Mouse (Mus musculus): ENCODE measurements around the gene Phtf2.
"Not testable (repeated sequence)": the region's sequence is repeated elsewhere in the genome, so short reads cannot be mapped to it uniquely, and the experiment has no call there.

Gene Phtf2

GRCm38 (mm10) chr5:20864216-20864969, 17.5 kb downstream of the Phtf2 start:
- no peak for DNase-seq

- DNase-seq = no peak
Observed at GRCm38 (mm10) chr5:20861901-20862300, 20.0 kb downstream of the Phtf2 start.

DNA sequence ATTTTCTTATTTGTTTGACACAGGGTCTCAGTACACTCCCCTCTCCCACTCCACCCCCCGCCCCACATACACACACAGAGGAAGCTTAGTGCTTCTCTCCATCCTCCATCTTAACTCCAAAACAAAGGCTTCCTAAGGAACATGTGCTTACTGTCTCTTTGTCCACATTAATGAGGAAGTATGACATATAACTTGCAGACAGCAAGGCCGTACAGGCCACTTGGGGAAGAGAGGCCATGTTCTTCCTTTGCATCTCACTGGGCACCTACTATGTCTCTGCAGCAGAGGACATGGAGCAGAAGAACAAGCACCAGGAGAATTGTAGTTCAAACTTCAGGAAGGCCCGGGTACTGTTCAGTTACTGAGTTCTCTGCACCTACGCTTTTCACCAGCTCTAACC, 21.4 kb downstream of the Phtf2 start:
- DNase-seq = no peak

GRCm38 (mm10) chr5:20858404-20858803, 23.5 kb downstream of the Phtf2 start:
- no peak for DNase-seq

DNA sequence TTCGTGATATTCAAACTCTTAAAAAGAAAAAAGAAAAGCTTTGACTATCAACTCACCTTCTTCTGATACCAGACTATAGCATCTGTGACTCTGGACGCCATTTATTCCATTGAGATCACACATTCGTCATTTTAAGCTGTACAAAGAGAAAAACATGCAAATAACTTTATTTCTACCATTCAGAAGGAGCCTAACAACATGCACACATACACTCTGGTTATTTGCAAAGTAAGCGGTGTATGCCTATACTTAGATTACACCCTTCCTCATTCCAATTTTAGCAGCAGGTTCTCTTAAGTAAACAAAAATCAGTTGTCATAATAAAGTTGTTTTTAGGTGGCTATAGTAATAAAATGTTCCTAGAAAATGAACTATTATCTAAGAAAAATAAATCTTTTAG, 26.9 kb downstream of the Phtf2 start:
- DNase-seq = no peak

- DNase-seq = no peak
Observed at GRCm38 (mm10) chr5:20847010-20847409, 34.9 kb downstream of the Phtf2 start.

DNA sequence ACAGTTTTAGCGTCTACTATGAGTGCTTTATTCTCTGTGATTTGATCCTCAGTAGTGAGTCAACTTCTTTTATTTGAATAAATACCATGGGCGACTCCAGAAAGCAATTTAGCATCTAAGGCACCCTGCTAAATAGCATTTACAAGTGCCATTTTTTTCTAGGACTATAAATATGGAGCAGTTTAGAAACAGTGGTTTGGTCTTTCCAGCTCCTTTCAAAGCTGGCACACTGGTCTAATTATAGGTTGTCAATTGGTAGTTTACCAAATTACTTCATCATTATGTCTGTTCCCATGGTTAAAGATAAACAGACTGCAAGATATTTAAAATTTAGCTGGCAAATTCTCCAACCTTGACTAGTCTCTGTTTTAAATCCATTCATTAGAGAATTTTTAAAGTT, 38.1 kb downstream of the Phtf2 start:
- DNase-seq = no peak

DNA sequence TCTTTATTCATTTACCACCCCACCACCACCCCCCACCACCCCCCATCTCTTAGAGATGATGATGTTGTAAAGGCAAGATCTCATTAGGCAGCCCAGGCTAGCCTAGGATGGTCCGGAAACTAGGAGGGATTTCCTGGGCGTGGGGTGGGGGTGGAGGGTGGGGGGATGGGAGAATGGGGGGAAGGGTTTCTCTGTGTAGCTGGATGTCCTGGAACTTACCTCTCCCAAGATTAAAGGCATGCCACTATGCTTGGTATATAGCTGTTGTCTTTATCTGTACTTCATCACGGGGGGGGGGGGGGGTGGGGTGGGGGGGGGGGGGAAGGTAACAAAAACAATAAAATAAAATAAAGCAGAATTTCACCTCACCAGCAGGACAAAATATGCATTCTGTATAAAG, 38.5 kb downstream of the Phtf2 start:
- DNase-seq = no peak

GRCm38 (mm10) chr5:20837082-20837481, 44.8 kb downstream of the Phtf2 start:
- no peak for DNase-seq

- no peak for DNase-seq
Observed at GRCm38 (mm10) chr5:20834399-20834798, 47.5 kb downstream of the Phtf2 start.

- no peak for DNase-seq
Observed at GRCm38 (mm10) chr5:20831433-20831832, 50.5 kb downstream of the Phtf2 start.

DNA sequence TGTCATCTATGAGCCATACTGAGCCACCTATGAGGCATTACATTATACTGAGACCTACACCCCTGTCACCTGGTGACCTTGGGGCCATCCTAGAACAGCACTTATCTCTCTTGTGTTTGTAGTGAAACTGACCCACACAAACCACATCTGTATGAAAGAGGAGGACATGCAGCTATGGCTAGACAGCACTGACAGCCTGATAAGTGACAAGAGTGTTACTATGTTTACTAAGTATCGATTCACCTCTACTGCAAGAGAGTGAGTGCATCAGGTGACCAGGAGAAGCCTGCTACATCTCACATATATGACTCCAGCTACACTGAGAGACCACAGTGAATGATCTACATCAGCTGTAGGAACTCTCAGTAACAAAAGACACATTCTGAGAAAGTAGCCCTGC, 51.2 kb downstream of the Phtf2 start:
- DNase-seq = no peak

GRCm38 (mm10) chr5:20821647-20822046, 60.3 kb downstream of the Phtf2 start:
- no peak for DNase-seq

DNA sequence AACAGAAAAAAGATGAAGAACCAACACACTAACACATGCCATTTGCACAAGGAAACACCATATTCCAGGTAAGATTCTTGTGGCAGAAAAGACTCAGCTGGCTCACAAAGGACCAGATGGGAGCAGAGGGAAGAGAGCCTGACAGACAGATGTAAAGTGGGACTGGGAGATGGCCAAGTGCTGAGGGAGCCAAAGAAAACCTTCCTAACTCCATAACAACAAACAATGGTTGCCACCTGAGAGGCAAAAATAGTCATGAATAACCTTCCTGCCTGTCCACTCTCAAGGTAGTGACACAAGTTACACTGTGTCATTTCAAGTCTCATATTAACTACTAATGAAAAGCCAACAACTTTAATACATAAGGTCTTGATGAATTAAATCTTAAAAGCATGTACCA, 60.8 kb downstream of the Phtf2 start:
- no peak for DNase-seq

- DNase-seq = no peak
Observed at GRCm38 (mm10) chr5:20815094-20815493, 66.8 kb downstream of the Phtf2 start.

DNA sequence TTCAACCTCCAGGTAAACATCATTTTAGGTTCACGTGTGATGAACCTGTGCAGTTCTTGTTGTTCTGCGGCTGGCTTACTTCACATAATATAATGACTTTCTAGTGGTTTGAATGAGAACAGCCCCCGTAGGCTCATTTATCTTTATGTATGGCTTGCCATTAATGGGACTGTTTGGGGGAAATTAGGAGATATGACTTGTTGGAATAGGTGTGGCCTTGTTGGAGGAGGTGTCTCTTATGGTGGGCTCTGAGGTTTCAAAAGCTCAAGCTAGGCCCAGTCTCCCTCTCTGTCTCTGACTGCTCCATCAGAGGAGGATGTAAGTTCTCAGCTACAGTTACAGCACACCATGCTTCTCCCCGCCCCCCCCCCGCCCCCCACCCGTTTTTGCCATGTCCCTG, 71.5 kb downstream of the Phtf2 start:
- no peak for DNase-seq

- no peak for DNase-seq
Observed at GRCm38 (mm10) chr5:20795932-20796331, 86.0 kb downstream of the Phtf2 start.

DNA sequence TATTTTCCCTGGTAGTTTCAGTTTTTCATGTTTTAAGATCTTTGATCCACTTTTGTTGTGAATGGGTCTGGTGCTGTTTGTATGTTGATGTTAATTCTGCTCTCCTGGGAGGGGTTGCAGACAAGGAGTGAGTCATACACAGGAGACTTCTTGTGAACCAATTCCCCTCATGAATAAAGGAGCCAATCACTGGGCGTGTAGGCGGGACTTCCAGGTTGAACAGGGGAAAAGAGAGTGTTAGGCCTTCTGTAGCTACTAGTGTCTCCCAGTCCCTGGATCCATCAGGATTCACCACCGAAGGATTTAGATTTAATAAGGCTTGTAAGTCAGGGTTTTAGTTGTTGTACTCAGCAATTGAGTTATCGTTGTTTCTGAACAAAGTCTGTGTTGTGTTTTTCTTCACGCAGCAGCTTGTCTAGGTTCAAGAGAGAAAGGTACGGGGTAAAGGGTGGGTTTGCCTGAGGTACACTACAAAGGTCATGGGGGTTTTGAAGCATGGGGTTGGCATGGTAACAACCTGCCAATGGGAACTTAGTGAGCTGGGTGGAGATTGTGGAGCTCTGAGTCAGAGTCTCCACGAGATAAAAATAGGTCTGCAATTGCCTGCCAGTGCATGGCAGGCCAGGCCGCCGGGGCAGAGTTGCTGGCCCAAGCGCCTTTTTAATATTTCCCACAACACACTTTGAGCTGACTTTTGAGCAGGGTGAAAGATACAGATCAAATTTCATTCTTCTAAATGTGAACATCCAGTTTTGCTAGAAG, 90.0 kb downstream of the Phtf2 start:
- DNase-seq = peak in 1 of 2 experiments; percentile 2

DNA sequence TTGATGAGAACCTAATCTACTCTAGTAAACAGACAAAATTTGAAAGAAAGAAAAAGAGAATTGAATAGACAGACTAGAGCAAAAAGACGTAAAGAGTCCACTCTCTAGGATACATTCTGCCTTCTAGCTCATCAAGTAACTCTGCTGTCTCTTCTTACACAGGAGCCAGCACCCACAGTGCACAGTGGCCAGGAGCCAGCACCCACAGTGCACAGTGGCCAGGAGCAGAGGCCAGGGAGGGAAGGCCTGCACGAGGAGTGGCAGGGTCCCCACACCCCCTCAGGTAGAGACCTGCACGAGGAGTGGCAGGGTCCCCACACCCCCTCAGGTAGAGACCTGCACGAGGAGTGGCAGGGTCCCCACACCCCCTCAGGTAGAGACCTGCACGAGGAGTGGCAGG, 95.5 kb downstream of the Phtf2 start:
- not testable (repeated sequence) for DNase-seq

- DNase-seq = no peak
Observed at GRCm38 (mm10) chr5:20781116-20781515, 100.8 kb downstream of the Phtf2 start.

DNA sequence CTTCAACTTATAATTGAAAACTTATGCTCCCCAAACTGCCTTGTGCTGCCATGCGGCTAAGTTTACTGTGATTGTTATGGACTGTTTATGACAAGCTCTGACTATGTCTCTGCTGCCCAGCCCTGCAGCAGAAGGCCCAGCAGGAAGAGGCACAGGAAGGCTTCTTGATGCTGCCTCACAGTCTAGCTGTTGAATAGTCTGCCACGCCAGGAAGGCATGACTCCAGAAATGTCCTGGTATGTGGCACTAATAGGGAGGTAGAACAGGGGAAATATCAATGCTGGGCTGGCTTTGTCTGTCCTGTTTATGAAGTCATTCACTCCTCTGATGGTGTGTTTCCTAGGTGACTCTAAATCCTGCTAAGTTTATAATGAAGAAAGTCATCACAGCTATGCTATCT, 102.7 kb downstream of the Phtf2 start:
- no peak for DNase-seq

DNA sequence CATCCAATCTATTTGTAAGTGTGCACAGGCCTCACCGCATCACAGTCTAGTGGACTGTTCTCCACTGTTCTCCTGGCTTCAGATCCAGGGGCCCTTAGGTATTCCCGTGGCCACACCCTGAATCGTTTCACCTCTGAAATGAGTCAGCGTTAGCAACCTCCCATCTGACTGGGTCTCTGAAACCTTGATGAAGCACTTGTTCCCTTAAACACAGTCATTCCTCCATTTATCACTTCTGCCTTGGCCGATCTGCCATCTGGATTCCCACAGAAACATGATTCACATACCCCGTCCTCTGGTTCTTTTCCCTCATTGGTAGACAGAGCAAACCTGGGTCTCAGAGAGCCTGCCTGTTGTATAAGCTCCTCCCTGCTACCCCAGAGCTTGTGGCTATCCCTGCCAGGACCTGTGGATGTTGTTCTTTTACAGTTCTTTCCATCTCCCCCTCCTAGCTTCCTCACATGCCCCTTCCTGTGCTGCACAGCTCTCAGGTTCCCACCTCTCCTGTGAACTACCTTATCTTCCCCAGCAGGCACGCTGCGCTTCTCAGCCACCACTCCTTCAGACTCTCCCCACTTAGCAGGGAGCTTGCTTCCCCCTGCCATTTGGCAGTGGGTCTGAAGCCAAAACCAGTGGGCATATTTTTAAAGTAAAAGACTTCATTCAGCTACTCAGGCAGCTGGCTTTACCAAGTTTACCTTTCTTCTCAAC, 103.5 kb downstream of the Phtf2 start:
- DNase-seq = no peak

DNA sequence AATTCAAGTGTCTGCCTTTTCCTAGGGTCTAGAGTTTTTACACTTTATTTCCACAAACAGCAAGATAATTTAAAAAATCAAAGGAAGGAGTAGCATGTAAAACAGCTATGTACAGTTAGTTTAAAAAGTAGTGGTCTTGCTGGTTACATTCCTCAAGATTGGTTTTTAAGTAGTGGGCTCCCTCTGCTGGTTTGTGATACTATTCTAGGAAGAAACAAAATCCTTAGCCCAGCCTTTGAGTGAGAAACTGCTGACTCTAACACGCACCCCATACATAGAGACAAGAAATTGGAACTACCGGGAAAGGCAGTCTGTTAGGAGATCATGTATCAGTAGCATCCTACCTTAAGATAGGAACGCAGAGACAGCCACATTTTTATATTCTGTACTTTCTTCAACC, 108.6 kb downstream of the Phtf2 start:
- no peak for DNase-seq
